Mouse (Mus musculus) liver, embryonic 12.5 days (tissue): ENCODE results near the gene Iqch. TPM values are rescaled to one million over a fixed set of nuclear protein-coding genes. Genes with fewer than 3 reads are reported as not detected.

ENCODE experiments used
- ATAC-seq: fragments of 200-750 bp; cut with Nextera tagmentation; 2 replicates; pipeline ENCODE4 v1.8.0; 2017; ENCODE audit warnings: moderate number of reproducible peaks, mild to moderate bottlenecking, moderate library complexity
- H3K27ac ChIP-seq: fragments of 300-500 bp; sonication (generic); 2 replicates; pipeline ENCODE4 v1.5.1; 2016; ENCODE audit warnings: mild to moderate bottlenecking
- H3K27me3 ChIP-seq: fragments of 300-500 bp; sonication (generic); replicated peaks from 2 replicates; pipeline ENCODE4 v1.6.1; 2016; ENCODE audit warnings: mild to moderate bottlenecking, moderate library complexity
- H3K36me3 ChIP-seq: fragments of 300-500 bp; sonication (generic); 2 replicates; pipeline ENCODE4 v1.6.1; 2016; ENCODE audit warnings: mild to moderate bottlenecking, moderate library complexity
- H3K4me1 ChIP-seq: fragments of 300-500 bp; sonication (generic); 2 replicates; pipeline ENCODE4 v1.6.1; 2016
- H3K4me2 ChIP-seq: fragments of 300-500 bp; sonication (generic); 2 replicates; pipeline ENCODE4 v1.6.1; 2016; ENCODE audit warnings: mild to moderate bottlenecking, moderate library complexity
- H3K4me3 ChIP-seq: fragments of 300-500 bp; sonication (generic); 2 replicates; pipeline ENCODE4 v1.5.1; 2016; ENCODE audit warnings: mild to moderate bottlenecking, moderate library complexity
- H3K9ac ChIP-seq: fragments of 300-500 bp; sonication (generic); 2 replicates; pipeline ENCODE4 v1.6.1; 2016; ENCODE audit warnings: mild to moderate bottlenecking, moderate library complexity
- H3K9me3 ChIP-seq: fragments of 300-500 bp; sonication (generic); replicated peaks from 2 replicates; pipeline ENCODE4 v1.6.1; 2016; ENCODE audit warnings: mild to moderate bottlenecking, moderate library complexity
- WGBS: fragments of 180-500 bp; shearing (Covaris S2); methylation state at CpG from one replicate; pipeline ENCODE4 v1.1.7; 2016; ENCODE audit not compliant: insufficient replicate concordance; 5-methylcytosine and 5-hydroxymethylcytosine counted together
- polyA plus RNA-seq: library from polyadenylated mRNA; unstranded; fragments of >200 nt; fragmentation: Nextera tagmentation; extraction: Ambion mirVana; gene quantifications from 2 replicates; pipeline ENCODE4 v1.2.1, GENCODE M21; 2016

Gene Iqch
- polyA plus RNA-seq, 1 experiment from 2014 or later: not detected

DNA sequence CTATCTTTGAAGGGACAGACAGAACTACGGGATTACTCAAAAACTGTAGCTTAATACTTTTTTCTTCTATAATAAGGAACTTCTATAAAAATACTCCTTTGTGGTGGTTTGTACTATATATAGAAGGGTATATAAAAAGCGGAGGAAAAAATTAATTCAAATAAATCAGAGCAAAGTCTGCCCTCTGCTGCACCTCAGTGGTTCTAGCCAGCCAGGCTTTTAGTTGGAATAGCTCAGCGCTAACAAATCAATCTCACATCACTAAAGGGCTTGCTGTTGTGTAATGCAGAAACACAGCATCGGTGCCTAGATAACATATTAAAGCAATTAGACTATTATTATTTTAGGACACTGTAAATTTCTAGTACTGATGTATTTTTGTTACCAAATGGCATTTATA, 91.3 kb downstream of the Iqch start:
- Histone ChIP-seq H3K36me3 (no peaks in the 10 kb centered on the region), H3K9ac (no peak overlapping the region), H3K9me3 (no peaks in the 10 kb centered on the region), H3K4me3 (no peak overlapping the region), H3K27me3 (peaks cover 14% of the 10 kb centered on the region; the same call in 1 of the 2 replicates), H3K4me1 (0 out of 2 replicates have a peak, but pooled peaks cover 2% of the 10 kb centered on the region), H3K27ac (no peak overlapping the region), H3K4me2 (no peak overlapping the region)
- no peak for ATAC-seq
- 60% methylated on average over 4 of the region's 4 CpGs for WGBS

DNA sequence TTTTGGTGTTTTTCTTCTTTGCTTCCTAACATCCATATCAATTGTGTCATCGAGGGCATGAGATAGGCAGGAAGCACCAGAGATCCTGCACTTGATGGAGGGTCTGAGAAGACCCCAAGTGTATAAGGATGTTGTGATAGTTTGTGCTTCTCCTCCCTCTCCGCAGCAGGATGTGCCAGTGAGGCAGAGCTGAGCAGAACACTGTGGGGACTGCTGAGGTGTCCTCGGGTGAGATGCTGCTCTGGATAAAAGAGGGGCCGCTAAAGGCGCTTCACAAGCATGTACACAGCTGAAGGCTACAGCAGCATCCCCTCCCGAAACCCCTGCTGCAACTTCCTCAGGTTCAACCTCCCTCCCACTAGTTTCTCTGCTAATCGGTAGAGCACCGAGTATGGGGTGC, 95.2 kb downstream of the Iqch start:
- Histone ChIP-seq H3K9ac (no peak overlapping the region), H3K27me3 (peaks cover 14% of the 10 kb centered on the region; the same call in 1 of the 2 replicates), H3K27ac (no peak overlapping the region), H3K36me3 (no peaks in the 10 kb centered on the region), H3K4me1 (0 out of 2 replicates have a peak, but pooled peaks cover 2% of the 10 kb centered on the region), H3K9me3 (no peaks in the 10 kb centered on the region), H3K4me2 (no peak overlapping the region), H3K4me3 (no peak overlapping the region)
- no peak for ATAC-seq
- 49% methylated on average over 8 of the region's 8 CpGs for WGBS

DNA sequence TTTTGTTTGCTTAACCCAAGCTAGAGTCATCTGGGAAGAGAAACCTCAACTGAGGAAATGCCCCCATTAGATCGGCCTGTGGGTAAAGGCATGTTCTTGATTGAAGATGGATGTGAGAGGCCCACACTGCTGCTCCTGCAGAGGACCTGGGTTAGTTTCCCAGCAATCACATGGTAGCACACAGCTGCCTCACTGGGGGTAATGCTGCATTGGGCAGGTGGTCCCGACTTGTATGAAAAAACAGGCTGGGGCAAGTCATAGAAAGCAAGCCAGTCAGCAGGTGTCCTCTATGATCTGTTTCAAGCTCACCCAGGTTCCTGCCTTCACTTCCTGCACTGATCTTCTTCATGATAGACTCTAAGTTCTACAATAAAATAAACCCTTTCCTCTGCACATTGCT, 98.4 kb downstream of the Iqch start:
- Histone ChIP-seq H3K27ac (no peak overlapping the region), H3K4me2 (no peak overlapping the region), H3K27me3 (peaks cover 3% of the 10 kb centered on the region; the same call in 1 of the 2 replicates), H3K9me3 (no peaks in the 10 kb centered on the region), H3K4me1 (no peaks in the 10 kb centered on the region), H3K36me3 (no peaks in the 10 kb centered on the region), H3K4me3 (no peak overlapping the region), H3K9ac (no peak overlapping the region)
- 56% methylated on average over 2 of the region's 2 CpGs for WGBS
- no peak for ATAC-seq

DNA sequence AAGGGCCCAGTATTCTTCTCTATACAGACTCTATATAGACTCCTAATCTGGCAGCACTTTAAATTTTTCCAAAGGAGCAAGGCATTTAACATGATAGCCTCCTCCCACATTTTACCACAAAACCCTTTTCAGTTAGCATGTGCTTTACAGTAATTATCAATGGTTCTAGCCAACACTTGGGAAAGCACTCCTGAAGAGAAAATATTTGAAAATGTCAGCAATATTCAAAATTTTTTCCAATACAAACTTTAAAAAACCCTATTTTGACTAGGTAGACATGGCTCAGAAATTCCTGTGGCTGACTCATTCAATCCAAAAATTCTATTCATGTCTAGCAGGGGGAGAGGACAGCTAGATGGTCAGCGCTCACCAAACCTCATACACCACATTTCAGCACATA, 100.8 kb downstream of the Iqch start:
- H3K4me3 ChIP-seq: no peak overlapping the region
- H3K4me1 ChIP-seq: no peaks in the 10 kb centered on the region
- 69% methylated on average over 1 of the region's 1 CpGs for WGBS
- no peak for ATAC-seq
- H3K9ac ChIP-seq: no peak overlapping the region
- no peak overlapping the region for H3K4me2 ChIP-seq
- peaks cover 3% of the 10 kb centered on the region; the same call in 1 of the 2 replicates for H3K27me3 ChIP-seq
- H3K36me3 ChIP-seq: no peaks in the 10 kb centered on the region
- H3K27ac ChIP-seq: no peak overlapping the region
- H3K9me3 ChIP-seq: no peaks in the 10 kb centered on the region

DNA sequence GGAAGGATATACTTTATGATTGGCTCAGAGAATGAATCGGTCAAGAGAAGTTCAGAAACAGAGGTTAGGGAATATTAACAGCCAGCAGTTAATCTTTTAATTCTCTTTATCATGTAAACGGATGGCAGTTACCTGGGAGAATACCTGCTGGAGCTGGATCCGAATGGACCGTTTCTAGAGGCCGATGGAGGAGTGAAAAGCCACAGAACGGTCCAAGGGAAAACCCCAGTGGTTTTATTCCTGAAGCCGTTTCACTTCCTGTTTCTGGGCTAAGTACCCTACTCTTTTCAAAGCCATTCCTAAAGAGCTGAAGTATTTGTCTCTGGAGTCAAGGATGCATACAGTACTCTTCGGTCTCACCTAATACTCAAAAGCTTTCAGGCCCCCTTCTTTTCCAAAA, 102.4 kb downstream of the Iqch start:
- ATAC-seq: no peak
- Histone ChIP-seq H3K36me3 (no peaks in the 10 kb centered on the region), H3K27me3 (no peaks in the 10 kb centered on the region), H3K4me3 (no peak overlapping the region), H3K9ac (no peak overlapping the region), H3K27ac (no peak overlapping the region), H3K9me3 (no peaks in the 10 kb centered on the region), H3K4me2 (no peak overlapping the region), H3K4me1 (peaks cover 13% of the 10 kb centered on the region)
- WGBS: 56% methylated on average over 8 of the region's 8 CpGs

DNA sequence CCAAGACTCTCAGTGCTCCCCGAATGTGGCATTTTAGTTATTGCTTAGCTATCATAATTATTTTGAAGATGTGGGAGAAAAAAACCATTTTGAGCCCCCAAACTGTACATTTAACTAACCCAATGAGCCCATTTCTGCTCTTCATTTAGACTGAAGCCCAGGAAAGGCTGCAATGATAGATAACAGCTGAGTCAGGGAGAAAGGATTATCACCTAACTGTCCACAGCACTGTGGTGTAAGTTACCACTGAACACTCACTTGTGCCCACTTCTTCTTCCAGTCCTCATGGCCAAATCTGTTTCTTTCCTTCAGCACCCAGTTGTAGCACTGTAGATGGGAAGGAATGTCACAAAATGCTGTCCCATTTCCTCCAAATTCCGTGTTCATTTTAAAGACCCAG, 106.5 kb downstream of the Iqch start:
- peaks cover 32% of the 10 kb centered on the region for H3K4me1 ChIP-seq
- H3K4me2 ChIP-seq: no peak overlapping the region; the same call in 1 of the 2 replicates
- no peaks in the 10 kb centered on the region for H3K36me3 ChIP-seq
- H3K27ac ChIP-seq: no peak overlapping the region
- WGBS: 47% methylated on average over 2 of the region's 2 CpGs
- H3K27me3 ChIP-seq: no peaks in the 10 kb centered on the region
- no peak overlapping the region for H3K9ac ChIP-seq
- no peak overlapping the region for H3K4me3 ChIP-seq
- ATAC-seq: no peak
- no peaks in the 10 kb centered on the region for H3K9me3 ChIP-seq

DNA sequence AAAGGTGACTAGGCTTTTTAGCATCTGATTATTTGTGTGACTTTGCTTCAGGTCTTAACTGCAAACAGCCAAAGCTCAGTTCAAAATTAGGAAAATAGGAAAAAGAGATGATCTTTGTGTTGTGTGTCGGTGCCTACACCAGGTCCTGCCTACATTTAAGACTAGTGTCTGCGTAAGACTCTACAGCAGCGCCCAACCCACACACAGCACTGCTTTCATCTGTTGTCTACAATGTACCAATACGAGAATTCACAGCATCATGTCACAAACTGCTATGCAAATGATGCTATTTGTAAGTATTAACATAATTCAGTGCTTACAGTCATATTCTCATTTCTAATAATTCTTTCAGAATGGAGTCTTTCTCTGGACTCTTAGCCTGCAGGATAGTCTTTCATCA, 108.5 kb downstream of the Iqch start:
- 83% methylated on average over 4 of the region's 4 CpGs for WGBS
- H3K9me3 ChIP-seq: no peaks in the 10 kb centered on the region
- H3K27me3 ChIP-seq: no peaks in the 10 kb centered on the region
- no peak overlapping the region for H3K9ac ChIP-seq
- H3K4me3 ChIP-seq: no peak overlapping the region
- no peak overlapping the region for H3K4me2 ChIP-seq
- H3K36me3 ChIP-seq: no peaks in the 10 kb centered on the region
- no peak for ATAC-seq
- H3K27ac ChIP-seq: no peak overlapping the region
- peaks cover 32% of the 10 kb centered on the region for H3K4me1 ChIP-seq

DNA sequence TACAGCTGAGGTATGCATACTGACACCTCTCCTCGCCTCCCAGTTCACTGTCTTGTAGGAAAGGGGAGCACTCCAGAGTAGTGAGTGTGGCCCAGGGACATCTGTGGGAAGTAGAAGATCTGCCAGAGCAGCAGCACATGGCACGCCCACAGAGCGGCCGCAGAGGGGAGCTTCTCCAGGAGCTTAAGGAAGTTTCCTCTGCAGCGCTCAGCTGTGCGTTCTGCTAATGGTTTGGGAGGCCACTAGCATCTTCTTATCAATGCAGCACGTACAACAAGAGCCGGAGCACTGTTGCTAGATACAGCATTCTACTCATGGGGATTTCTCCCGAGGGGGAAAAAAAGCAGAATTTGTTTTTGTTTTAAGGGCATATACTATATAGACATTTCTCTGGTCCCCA, 110.0 kb downstream of the Iqch start:
- peak overlapping the region; percentile 35 for H3K4me2 ChIP-seq
- peaks cover 32% of the 10 kb centered on the region for H3K4me1 ChIP-seq
- no peaks in the 10 kb centered on the region for H3K27me3 ChIP-seq
- 6% methylated on average over 9 of the region's 9 CpGs for WGBS
- H3K36me3 ChIP-seq: no peaks in the 10 kb centered on the region
- H3K27ac ChIP-seq: no peak overlapping the region
- H3K9me3 ChIP-seq: no peaks in the 10 kb centered on the region
- ATAC-seq: peak; percentile 60
- no peak overlapping the region for H3K4me3 ChIP-seq
- H3K9ac ChIP-seq: no peak overlapping the region

DNA sequence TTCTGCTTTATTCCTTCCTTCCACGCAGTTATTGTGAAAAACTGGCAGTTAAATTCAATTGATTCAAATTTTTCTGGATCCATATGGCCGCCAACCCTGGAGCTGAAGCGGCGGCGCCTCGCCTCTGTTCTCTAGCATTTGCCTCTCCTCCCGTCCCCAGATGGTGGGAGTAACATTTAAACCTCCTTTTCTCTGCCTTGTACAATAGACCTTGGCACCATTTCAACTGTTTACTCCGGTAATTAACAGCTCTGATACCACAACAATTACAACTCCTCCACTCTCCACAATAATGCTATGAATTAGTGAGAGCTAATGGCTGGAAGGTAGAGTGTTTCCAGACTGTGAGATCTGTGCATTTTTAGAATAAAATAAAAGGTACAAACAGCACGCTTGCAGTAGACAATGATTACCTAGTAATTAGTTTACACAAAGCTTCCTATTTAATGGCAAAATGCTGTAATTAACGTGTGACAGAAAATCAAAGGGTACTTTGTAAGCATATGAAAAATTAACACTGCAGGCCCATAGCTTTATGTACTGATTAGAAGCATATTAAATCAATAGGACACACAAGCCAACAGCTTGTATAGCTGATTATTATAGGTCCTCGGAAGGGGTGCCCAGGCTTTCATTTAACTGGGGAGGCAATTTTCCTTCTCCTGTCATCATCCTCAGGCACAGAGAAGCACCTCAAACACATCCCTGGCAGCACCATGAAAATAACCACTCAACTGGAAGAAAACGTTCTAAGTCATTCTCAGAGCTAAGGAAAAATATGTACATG, 111.6 kb downstream of the Iqch start:
- 70% methylated on average over 12 of the region's 12 CpGs for WGBS
- no peak for ATAC-seq

DNA sequence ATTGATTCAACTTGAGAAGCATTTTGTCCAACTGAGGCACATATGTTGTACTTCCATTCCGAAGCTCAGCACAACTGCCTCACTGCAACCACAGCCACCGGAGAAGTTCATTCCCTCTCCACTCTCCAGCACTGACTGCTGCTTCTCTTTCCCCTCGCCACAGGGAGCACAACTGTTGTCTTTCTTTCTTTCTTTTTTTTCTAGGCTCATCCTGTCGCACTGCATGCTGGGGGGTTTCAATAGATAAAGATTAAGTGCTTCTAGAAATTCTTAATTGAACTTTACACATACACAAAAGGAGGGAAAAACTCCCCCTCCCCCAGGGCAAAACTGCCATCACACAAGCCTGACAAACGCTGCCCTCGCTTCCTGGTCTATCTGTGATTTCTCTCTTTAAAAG, 113.1 kb downstream of the Iqch start:
- 62% methylated on average over 6 of the region's 6 CpGs for WGBS
- H3K27me3 ChIP-seq: no peaks in the 10 kb centered on the region
- H3K9ac ChIP-seq: no peak overlapping the region
- H3K36me3 ChIP-seq: no peaks in the 10 kb centered on the region
- no peak for ATAC-seq
- H3K4me1 ChIP-seq: peaks cover 18% of the 10 kb centered on the region
- no peaks in the 10 kb centered on the region for H3K9me3 ChIP-seq
- H3K4me3 ChIP-seq: no peak overlapping the region
- H3K27ac ChIP-seq: no peak overlapping the region
- no peak overlapping the region for H3K4me2 ChIP-seq

More for the DNA sequence above, 111.6 kb downstream of the Iqch start:
- H3K27ac ChIP-seq: no peak overlapping the region
- peaks cover 27% of the 10 kb centered on the region for H3K4me1 ChIP-seq
- no peaks in the 10 kb centered on the region for H3K36me3 ChIP-seq
- no peaks in the 10 kb centered on the region for H3K27me3 ChIP-seq
- H3K9ac ChIP-seq: no peak overlapping the region
- no peaks in the 10 kb centered on the region for H3K9me3 ChIP-seq
- H3K4me3 ChIP-seq: no peak overlapping the region
- no peak overlapping the region for H3K4me2 ChIP-seq

DNA sequence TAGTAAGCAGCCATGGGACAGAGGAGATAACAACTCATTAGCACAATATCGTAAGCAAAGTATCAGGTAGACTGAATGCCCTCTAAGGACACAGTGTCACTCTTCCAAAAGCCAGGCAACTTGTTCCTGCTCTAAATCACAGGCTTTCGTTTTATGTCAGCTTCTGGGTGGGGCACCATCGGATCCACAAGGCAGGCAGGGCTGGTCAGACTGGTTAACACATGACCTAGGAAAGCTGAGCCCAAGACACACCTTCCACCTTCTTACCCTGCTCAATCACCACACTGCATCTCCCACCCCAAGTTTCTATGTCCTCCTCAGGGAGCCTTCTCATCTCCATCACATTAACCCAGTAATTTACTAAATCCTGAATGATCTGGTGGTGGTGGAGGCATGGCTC, 136.7 kb downstream of the Iqch start:
- Histone ChIP-seq H3K9me3 (no peaks in the 10 kb centered on the region), H3K4me3 (no peak overlapping the region), H3K36me3 (no peaks in the 10 kb centered on the region), H3K4me2 (no peak overlapping the region), H3K4me1 (no peaks in the 10 kb centered on the region), H3K9ac (no peak overlapping the region), H3K27me3 (0 out of 2 replicates have a peak, but pooled peaks cover 3% of the 10 kb centered on the region), H3K27ac (no peak overlapping the region)
- 64% methylated on average over 3 of the region's 3 CpGs for WGBS
- ATAC-seq: no peak

DNA sequence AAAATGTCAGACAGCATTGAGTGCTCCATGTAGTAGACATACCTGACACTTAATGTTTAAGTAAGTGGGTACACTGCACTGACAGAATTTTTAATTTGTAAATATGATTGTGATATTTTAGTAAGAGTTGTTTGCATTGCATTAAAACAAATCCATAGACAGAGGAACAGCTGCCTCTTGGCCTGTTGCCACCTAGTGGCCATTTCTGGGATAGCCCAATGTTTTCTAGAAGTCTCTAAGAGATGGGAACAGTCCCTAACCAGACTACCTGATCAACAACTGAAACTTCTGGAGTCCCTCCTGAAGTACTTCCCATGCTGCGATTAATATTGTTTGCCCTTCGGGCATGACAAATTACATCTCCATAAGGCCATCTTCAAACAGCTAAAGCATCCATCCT, 140.0 kb downstream of the Iqch start:
- Histone ChIP-seq H3K9ac (no peak overlapping the region), H3K4me2 (no peak overlapping the region), H3K4me3 (no peak overlapping the region), H3K9me3 (no peaks in the 10 kb centered on the region), H3K4me1 (no peaks in the 10 kb centered on the region), H3K36me3 (no peaks in the 10 kb centered on the region), H3K27me3 (0 out of 2 replicates have a peak, but pooled peaks cover 3% of the 10 kb centered on the region), H3K27ac (no peak overlapping the region)
- 41% methylated on average over 2 of the region's 2 CpGs for whole genome bisulfite sequencing
- ATAC-seq: no peak

DNA sequence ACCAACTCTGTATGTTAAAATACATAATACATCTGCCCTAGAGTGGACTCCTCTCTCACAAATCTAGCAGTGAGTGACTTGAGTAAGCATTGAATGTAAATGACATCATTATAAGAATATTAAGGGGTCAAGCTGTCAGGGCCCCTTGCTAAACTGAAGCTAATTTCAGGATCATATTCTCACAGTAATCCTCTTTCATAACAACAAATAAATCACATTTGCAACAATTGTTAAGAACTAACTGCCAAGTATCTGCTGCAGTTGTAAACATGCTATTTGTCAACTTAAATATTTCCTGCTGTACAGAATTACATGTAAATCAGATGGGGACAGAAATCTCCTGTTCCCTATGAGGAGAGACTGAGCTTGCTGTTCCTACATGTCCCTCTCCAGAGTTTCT, 145.9 kb downstream of the Iqch start:
- no peak overlapping the region for H3K9ac ChIP-seq
- no peaks in the 10 kb centered on the region for H3K4me1 ChIP-seq
- H3K9me3 ChIP-seq: no peaks in the 10 kb centered on the region
- no peak overlapping the region for H3K4me2 ChIP-seq
- no peaks in the 10 kb centered on the region for H3K36me3 ChIP-seq
- no peak for ATAC-seq
- H3K4me3 ChIP-seq: no peak overlapping the region
- no peaks in the 10 kb centered on the region for H3K27me3 ChIP-seq
- no peak overlapping the region for H3K27ac ChIP-seq
